Mouse (Mus musculus) small intestine, adult 2 months (tissue): ENCODE data around the gene Oxsr1.

Source experiments
- CTCF ChIP-seq: fragments of 200-500 bp; IDR thresholded peaks from 2 replicates; pipeline ENCODE4 v1.5.1; 2012; ENCODE audit warnings: low read depth, mild to moderate bottlenecking, control low read depth, inconsistent platforms, low read length, moderate library complexity, mixed read lengths; ENCODE audit not compliant: insufficient replicate concordance, insufficient read length; ENCODE audit errors: extremely low read depth
- POLR2A ChIP-seq: fragments of 200-500 bp; IDR thresholded peaks from 2 replicates; pipeline ENCODE4 v1.6.1; 2012; ENCODE audit warnings: low read depth, mild to moderate bottlenecking, control low read depth, inconsistent platforms, low read length, moderate library complexity

DNA sequence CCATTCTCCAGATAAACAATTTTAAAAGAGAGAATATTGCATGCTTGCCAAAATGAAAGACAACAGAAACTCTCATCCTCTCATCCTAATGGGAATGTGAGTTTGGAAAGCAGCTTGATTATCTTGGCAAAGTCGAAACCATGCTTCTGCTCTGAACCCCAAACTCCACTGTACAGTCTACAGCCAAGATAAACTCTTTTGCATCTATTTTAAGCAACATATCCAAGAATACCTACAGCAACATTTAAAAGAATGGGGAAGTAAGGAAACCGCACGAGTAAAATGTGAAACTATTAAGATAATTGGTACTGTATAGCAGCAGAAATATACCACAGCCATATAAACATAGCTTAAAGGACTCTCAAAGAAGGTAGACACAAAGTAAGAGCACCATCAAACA, 6.3 kb upstream of the Oxsr1 start:
- no peak for TF ChIP-seq POLR2A
- no peak for TF ChIP-seq CTCF
